Mouse (Mus musculus) regulatory T cell (primary cell): ENCODE measurements at regions not wholly inside any gene's neighbourhood (a gene's known extent, or its start where the extent isn't known, plus 50 kb on each side); places are given as distances from the start of the nearest gene placed in this dataset.

ENCODE experiments used
- in situ Hi-C: fragments of 300-600 bp; cut with MboI, MseI; formaldehyde crosslinking; loops from one replicate; pipeline ENCODE4 v1.15.1; 2025; ENCODE audit warnings: high pct_unique_total_duplicates

- in situ Hi-C loops, result no loop called here
These were observed 1638.0 kb downstream of the Car8 start for GRCm38 (mm10) chr4:6600766-6601367.

- in situ Hi-C loops, result loop anchor here (10.0 kb wide), 1 partner anchor 1442 kb away; no protein-coding TSS in a partner anchor
These were observed 1642.5 kb downstream of the Car8 start for GRCm38 (mm10) chr4:6596321-6596720.

GRCm38 (mm10) chr4:6592890-6593289, 1646.0 kb downstream of the Car8 start:
- in situ Hi-C loops, result loop anchor here (10.0 kb wide), 1 partner anchor 1438 kb away; no protein-coding TSS in a partner anchor

GRCm38 (mm10) chr4:6561604-6562357, 1677.1 kb downstream of the Car8 start:
- in situ Hi-C loops, result loop anchor here (25.0 kb wide), 1 partner anchor 1801 kb away; no protein-coding TSS in a partner anchor

GRCm38 (mm10) chr4:6539626-6540025, 1699.2 kb downstream of the Car8 start:
- in situ Hi-C loops, result loop anchor here (10.0 kb wide), 1 partner anchor 975 kb away; no protein-coding TSS in a partner anchor

- in situ Hi-C loops, result loop anchor here (10.0 kb wide), 1 partner anchor 982 kb away; no protein-coding TSS in a partner anchor
These were observed 1706.4 kb downstream of the Car8 start for GRCm38 (mm10) chr4:6532441-6532840.

- in situ Hi-C loops, result no loop called here
These were observed 1721.2 kb downstream of the Car8 start for GRCm38 (mm10) chr4:6517626-6518025.

GRCm38 (mm10) chr4:6514823-6515222, 1721.7 kb upstream of the Impad1 start:
- in situ Hi-C loops, result loop anchor here (5.0 kb wide), 1 partner anchor 98 kb away; no protein-coding TSS in a partner anchor

- in situ Hi-C loops, result loop anchor here (5.0 kb wide), 1 partner anchor 96 kb away; no protein-coding TSS in a partner anchor
These were observed 1720.5 kb upstream of the Impad1 start for GRCm38 (mm10) chr4:6513635-6514034.

- in situ Hi-C loops, result loop anchor here (5.0 kb wide), 1 partner anchor 96 kb away; no protein-coding TSS in a partner anchor
These were observed 1719.7 kb upstream of the Impad1 start for GRCm38 (mm10) chr4:6512749-6513364.

- in situ Hi-C loops, result no loop called here
These were observed 1714.9 kb upstream of the Impad1 start for GRCm38 (mm10) chr4:6508091-6508490.
